Mouse (Mus musculus): ENCODE results near the gene Slc9a9.

Gene Slc9a9

DNA sequence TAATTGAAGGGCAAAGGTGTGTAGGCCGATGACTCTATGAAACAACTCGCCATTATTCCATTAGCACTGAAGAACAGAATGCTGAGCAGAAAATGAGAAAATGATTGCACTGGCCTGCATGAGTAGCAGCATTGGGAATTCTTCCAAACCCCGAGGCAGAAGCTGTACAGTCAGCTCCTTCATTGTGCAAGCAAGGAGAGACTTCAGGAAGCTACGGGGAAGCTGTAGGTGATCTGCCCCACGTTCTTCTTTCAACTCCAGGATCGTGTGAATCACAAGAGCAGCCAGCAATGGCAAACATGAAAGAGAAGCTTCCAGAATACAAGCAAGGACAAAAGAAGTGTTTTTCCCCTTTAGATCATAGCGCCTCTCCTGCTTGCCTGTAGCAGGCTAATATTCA, 538.0 kb downstream of the Slc9a9 start:
- DNase-seq (ENCODE audit: low spot score) = no peak

DNA sequence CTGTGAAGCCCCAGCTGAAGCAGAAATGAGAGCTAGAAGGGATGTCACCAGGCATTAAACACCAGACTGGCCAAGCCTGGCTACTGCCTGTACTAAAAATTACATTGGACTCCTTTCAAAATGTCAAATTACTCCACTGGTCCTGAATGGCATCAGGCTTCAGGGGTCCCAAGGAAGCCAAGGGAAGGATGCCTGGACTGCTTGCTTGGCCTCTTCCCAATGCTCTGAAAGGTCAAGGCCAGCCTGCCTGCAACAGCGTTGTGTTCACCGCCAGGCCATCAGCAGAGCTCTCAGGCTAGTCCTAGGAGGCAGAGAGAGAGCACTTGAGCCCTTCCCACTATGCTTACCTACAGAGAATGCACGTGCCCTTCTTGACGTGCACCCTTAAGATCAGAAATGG, 539.0 kb downstream of the Slc9a9 start:
- DNase-seq (ENCODE audit: low spot score) = no peak

DNA sequence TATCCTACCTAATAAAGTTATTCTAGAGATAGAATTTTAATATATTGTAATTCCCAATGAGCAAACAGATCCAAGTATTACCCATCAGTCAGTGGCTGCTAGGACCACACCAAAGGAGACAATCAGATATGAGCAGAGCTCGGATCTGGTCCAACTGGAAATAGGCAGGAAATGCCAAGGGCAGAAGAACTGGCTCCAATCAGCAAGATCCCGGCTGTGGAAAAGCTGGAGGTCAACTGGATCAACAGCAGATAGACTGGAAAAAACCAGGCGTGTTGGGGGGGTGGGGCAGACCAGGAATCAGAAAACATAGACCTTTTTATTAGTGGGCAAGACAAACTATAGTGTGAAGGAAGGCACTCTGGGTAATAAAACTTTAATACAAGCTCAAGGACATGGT, 550.3 kb downstream of the Slc9a9 start:
- no peak for DNase-seq (ENCODE audit: low spot score)

DNA sequence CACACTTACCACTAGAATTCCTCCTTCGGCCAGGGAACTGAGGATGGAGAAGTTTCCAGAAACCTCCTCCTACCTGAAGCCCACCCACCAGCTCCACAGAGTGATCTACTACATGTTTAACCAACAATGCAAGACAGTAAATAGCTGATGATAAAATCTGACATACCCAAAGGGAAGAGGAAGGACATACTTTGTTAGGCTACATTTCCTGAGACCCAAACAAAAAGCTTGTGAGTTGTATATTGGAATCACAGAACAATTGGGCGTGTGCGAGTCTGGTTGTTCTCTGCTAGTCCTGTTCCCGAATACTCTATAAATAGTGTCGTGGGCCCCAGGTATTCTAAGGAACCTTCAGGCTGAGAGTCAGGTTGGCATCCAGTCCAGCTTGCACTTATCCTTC, 551.6 kb downstream of the Slc9a9 start:
- DNase-seq (ENCODE audit: low spot score) = no peak

DNA sequence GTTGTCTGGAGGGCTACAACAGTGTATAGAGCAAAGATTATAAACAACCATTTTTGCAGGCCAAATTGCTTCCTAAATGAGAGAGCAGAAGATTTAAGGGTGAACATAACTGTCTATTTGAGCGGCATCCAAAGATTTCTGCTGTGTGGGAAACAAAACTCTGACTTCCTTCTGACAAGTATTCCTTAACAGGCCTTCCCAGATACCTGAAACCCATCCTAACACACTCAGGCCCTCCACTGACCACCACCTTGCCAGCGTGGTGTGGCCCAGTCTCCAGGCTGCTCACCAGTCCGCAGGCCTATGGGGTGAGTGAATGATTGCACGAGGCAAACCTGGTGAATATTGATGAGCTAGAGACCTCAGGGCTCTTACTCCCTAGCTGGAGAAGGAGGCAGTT, 557.3 kb downstream of the Slc9a9 start:
- DNase-seq (ENCODE audit: low spot score) = no peak

DNA sequence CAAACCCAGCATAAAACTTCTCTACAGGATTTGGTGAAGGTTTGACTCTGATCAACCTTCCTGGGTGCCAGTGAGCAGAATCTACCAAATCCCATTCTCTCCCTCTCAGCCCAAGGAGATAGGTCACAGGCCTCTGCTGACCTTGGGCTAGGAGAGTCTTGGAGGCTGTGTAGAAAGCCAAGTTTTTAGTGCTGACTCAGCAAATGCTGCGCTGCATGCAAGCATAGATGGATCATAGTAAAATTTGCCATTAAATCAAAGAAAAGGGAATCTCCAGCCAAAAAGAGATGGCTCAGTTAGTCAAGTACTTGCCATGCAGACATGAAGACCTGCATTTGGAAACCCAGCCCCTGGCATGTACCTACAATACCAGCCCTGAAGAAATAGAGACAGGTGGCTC, 558.4 kb downstream of the Slc9a9 start:
- DNase-seq (ENCODE audit: low spot score) = no peak

DNA sequence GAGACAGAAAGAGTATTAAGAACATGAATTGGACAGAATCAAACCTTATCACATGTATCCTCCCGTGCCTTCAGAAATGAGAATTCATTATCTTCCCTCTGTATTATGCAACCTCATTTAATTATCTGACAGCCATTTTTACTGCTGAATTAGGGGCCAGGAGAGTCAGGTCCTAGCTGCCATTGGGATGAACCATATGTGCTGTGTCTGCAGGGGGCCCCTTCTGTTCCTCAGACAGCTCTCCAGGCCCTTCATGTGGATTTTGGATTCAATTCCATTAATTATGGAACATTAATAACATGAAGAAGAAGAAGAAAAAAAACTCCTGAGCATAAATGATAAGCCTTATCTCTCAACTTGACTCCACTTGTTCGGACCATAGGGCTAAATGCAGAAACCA, 559.4 kb downstream of the Slc9a9 start:
- DNase-seq (ENCODE audit: low spot score) = no peak

DNA sequence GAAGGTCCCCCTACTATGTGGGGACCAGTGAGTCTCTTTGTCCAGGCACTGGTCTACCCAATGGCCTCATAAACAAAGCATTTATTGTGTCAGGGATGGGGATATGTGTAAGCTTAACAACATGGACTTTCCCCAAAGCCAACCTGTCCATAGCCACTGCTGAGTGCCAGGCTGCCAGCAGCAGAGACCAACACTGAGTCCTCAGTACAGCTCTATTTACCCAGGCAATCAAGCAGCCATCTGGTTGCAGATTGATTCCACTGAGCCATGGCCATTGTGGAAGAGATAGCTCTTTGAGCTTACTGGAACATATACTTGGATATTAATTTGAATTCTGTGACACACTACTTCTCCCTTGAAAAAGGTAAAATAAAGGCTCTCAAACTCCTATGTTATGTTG, 570.2 kb downstream of the Slc9a9 start:
- DNase-seq (ENCODE audit: low spot score) = no peak

DNA sequence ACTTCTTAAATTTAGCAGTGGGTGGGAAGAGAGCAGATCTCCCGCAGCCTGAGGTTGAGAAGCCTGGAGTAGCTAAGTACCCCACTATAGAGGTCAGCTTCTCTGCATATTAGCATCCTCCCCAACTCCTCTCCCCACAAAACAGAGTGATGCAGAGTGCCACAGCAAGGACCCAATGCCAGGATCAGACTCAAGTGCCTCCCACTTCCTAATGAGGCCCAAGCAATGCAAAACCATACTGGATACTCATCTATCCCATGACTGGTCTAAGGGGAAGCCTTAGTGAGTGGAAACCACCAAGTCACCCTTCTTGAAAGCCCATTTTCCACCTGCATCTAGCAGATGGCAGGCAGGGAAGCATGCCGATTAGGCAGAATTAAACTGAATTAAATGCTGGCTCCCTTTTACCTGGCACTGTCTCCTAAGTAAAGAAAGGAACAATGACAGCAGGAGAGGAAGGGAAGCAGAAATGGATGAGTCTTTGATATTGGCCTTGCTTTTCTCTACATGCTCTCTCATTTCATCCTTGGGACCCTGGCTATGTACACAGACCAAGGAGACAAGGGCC, 573.0 kb downstream of the Slc9a9 start:
- DNase-seq (ENCODE audit: low spot score) = no peak

DNA sequence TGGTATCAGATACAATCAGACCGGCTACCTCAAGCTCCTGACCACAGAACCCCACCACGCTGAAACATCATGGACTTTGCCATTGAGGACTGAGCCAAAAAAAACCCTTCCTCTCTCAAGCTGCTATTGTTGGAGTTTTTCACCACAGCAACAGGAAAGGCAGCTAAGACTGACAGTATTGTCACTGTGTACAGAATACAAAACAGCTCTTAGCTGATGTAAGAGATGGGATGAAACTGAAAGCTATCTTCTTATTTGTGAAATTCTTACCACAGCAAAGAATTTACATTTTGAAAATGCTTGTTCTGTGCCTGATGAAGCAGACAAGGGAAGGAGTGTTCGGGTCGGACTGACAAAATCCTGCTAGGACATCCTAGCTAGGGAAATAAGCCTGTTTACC, 584.5 kb downstream of the Slc9a9 start:
- DNase-seq (ENCODE audit: low spot score) = no peak

DNA sequence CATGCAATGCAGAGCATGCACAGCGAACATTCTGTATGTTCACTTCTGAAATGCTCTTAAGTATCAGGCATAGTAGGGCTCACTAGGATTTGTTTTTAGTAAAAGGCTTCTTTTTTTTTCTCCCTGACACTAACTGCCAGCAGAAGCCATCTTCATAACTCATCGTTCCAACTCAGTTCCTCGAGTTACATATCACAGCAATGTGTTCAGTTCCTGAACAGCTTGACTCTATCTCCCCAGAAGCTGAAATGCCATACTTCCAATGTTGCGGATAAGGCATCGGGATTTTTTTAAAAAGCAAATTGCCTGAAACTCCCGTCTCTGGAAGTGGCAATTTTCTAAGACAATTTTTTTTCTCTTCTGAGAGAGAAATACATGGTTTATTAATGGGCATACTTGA, 586.1 kb downstream of the Slc9a9 start:
- DNase-seq (ENCODE audit: low spot score) = no peak

DNA sequence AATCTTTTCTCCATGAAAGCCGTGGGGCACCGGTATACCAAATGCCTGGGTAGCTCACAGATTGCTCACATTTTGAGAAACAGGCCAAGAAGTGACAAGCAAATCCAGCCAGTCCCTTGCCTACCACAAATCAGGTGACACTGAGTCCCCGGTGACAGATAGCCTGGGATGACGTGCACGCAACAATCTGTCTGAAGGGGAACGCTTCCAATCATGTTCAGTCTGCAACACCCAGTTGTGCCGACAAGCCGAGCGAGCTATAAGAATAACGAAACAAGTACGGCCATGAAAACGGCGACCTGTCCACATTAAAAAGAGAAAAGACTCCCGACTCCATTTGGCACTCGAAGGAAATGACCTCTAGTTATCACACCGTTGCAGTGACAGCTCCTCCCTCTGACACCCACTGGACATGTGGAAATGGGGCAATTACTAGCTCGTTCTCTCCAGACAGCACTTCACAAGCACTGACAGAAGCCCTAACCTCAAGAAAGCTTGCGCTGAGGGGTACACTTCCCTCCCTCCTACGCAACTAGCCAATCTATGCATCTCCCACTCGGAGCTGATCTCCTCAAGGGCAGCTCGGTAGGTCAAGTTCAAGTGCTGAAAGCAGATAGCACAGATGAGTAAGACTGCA, 587.1 kb downstream of the Slc9a9 start:
- DNase-seq (ENCODE audit: low spot score) = no peak

DNA sequence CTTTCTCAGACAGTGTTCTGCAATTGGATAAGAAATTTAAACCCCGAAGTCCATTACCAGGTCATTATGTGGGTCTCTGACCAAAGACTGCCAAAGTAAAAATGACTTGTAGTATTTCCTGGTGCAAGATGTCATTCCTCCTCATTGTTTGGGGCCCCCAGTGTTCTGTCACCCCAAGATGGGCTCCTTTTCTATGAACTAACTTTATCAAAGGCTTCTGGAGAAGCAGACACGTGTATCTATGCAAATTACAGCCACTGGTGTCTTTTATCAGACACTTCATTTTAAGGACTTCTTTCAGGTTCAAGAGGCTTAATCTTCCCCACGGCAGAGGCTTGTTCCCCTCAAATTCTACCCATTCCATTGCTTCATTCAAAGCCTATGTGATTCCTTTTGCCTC, 593.1 kb downstream of the Slc9a9 start:
- DNase-seq (ENCODE audit: low spot score) = no peak

DNA sequence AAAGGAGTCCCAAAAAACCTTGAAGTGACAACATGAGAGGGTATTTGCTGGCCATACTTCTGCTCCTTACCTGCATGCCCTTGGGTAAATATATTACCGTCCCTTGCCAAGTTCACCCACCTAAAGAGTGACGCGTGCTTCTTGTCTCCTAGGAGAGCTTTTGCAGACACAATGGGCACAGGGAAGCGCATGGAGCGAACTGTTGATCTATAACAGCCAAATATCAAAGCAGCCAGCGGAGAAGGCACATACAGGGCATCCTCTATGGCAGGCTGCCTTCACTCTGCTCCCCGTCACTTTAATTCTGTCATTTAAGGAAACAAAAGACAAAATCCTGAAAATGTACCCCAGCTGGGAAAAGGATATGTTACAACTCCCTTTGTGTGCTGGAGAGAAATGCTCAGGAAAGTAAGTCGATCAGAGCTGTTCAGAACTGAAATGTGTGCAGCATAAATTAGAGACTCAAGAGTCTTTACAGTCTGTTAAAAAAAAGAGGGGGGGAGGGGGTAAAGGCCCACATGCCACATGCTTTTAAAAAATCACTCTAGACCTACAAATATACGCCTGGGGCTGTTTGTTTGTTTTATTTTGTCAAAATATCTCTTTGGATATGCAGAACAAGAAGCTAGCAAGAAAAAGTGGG, 594.3 kb downstream of the Slc9a9 start:
- DNase-seq (ENCODE audit: low spot score) = no peak

DNA sequence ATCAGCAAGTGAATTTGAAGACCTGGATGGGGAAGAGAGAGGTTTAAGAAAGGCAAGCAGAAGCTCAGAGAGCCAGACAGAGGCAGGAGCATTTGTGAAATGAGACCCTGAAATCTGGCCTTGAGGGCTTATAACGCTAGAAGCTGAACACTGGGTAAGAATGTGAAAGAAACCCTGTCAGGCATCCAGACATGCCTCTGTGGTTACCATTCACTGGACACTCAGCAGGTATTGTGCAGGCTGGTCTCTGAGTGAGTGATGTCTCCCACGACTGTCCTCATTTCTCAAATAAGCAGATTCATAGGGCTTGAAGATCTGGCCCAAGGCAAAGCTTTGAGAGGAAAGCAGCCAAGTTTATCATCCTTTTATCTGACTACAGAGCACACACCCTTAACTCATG, 596.5 kb downstream of the Slc9a9 start:
- DNase-seq (ENCODE audit: low spot score) = no peak

DNA sequence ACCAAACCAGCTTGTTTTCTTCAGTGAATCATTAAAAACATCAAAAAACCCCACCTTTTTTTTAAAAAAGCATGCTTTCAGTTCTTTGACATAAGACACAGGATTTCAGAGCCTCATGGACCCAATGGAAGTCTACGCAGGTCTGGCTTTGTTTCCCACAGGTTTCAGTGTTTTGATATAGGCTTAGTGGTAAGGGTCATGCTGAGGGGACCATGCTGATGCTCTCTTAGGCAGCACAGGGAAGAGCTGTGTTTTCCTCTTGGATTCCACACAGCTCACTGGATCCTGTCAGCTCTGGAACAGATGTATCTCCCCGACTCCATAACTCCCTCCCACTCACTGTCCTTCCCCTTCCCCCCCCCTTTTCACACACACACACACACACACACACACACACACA, 597.2 kb downstream of the Slc9a9 start:
- DNase-seq (ENCODE audit: low spot score) = no peak

DNA sequence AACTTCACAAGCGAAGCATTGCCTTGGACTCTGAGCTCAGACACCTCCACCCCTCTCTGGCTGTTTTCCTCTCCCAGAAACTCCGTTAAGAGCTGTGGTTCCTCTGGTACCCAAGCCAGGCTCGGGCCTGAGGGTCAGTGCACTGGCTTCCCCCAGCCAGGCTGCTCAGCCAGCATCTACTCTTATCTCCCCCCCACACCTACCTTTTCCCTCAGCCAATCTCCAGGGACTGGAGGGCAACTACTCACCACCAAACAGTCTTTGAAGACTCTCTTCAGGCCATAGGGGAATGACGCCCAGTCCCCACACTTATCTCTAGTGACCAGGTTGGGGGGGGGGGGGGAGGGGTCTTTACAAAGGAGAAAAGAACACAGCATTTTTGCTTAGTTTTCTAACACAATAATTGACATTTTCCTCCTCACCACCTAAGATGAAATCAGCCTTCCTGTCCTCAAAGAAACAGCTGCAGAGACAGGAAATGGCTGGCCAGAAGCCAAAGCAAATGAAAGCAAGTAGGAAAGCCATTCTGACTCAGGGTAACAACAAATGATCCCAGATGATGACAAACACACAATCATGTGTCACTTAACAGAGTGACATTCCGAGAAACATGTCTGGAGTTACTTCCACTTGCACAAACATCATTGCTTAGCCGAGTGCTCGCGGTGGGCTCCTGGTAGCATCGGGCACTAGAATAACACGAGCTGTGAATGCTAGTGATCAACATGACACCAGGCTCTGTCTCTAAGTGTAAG, 610.1 kb downstream of the Slc9a9 start:
- DNase-seq (ENCODE audit: low spot score) = no peak
